Mouse (Mus musculus): ENCODE measurements at regions not wholly inside any gene's neighbourhood (a gene's known extent, or its start where the extent isn't known, plus 50 kb on each side); places are given as distances from the start of the nearest gene placed in this dataset.

GRCm38 (mm10) chr12:118784643-118785042, 61.5 kb upstream of the Sp8 start:
- DNase-seq (ENCODE audit: low spot score in 2 of 2), result no peak

- no peak for DNase-seq (ENCODE audit: low spot score in 2 of 2)
Measured at GRCm38 (mm10) chr12:118781978-118782377, 64.2 kb upstream of the Sp8 start.

GRCm38 (mm10) chr12:118775463-118776064, 70.6 kb upstream of the Sp8 start:
- no peak for DNase-seq (ENCODE audit: low spot score in 2 of 2)

GRCm38 (mm10) chr12:118772790-118773189, 73.3 kb upstream of the Sp8 start:
- no peak for DNase-seq (ENCODE audit: low spot score in 2 of 2)

GRCm38 (mm10) chr12:118766472-118766871, 79.7 kb upstream of the Sp8 start:
- no peak for DNase-seq (ENCODE audit: low spot score in 2 of 2)

GRCm38 (mm10) chr12:118754076-118754475, 92.1 kb upstream of the Sp8 start:
- DNase-seq (ENCODE audit: low spot score in 2 of 2), result no peak

- DNase-seq (ENCODE audit: low spot score in 2 of 2), result no peak
Measured at GRCm38 (mm10) chr12:118739103-118739502, 107.0 kb upstream of the Sp8 start.

GRCm38 (mm10) chr12:118725891-118726290, 120.2 kb upstream of the Sp8 start:
- no peak for DNase-seq (ENCODE audit: low spot score in 2 of 2)

- no peak for DNase-seq (ENCODE audit: low spot score in 2 of 2)
Measured at GRCm38 (mm10) chr12:118719878-118720573, 126.1 kb upstream of the Sp8 start.

- DNase-seq (ENCODE audit: low spot score in 2 of 2), result no peak
Measured at GRCm38 (mm10) chr12:118716824-118717223, 129.3 kb upstream of the Sp8 start.

- no peak for DNase-seq (ENCODE audit: low spot score in 2 of 2)
Measured at GRCm38 (mm10) chr12:118706626-118707025, 139.5 kb upstream of the Sp8 start.

- DNase-seq (ENCODE audit: low spot score in 2 of 2), result no peak
Measured at GRCm38 (mm10) chr12:118704826-118705225, 141.3 kb upstream of the Sp8 start.

GRCm38 (mm10) chr12:118703730-118704129, 142.4 kb upstream of the Sp8 start:
- no peak for DNase-seq (ENCODE audit: low spot score in 2 of 2)

GRCm38 (mm10) chr12:118703068-118703662, 143.0 kb upstream of the Sp8 start:
- DNase-seq (ENCODE audit: low spot score in 2 of 2), result no peak

GRCm38 (mm10) chr12:118701838-118702237, 144.3 kb upstream of the Sp8 start:
- no peak for DNase-seq (ENCODE audit: low spot score in 2 of 2)

GRCm38 (mm10) chr12:118698110-118698509, 148.0 kb upstream of the Sp8 start:
- no peak for DNase-seq (ENCODE audit: low spot score in 2 of 2)

GRCm38 (mm10) chr12:118694701-118695100, 151.4 kb upstream of the Sp8 start:
- DNase-seq (ENCODE audit: low spot score in 2 of 2), result no peak

GRCm38 (mm10) chr12:118682902-118683301, 163.2 kb upstream of the Sp8 start:
- no peak for DNase-seq (ENCODE audit: low spot score in 2 of 2)

GRCm38 (mm10) chr12:118677989-118678388, 168.1 kb upstream of the Sp8 start:
- no peak for DNase-seq (ENCODE audit: low spot score in 2 of 2)

- DNase-seq (ENCODE audit: low spot score in 2 of 2), result no peak
Measured at GRCm38 (mm10) chr12:118661575-118661974, 184.6 kb upstream of the Sp8 start.

- no peak for DNase-seq (ENCODE audit: low spot score in 2 of 2)
Measured at GRCm38 (mm10) chr12:118661214-118661486, 185.0 kb upstream of the Sp8 start.

GRCm38 (mm10) chr12:118660384-118661213, 185.5 kb upstream of the Sp8 start:
- DNase-seq (ENCODE audit: low spot score in 2 of 2), result no peak

Measured in frontal cortex, postnatal 25 days (tissue).